Mouse (Mus musculus) layer of hippocampus, adult 18-20 months (tissue): ENCODE measurements around the gene Yif1a. TPM values are rescaled to one million over a fixed set of nuclear protein-coding genes. Genes with fewer than 3 reads are reported as not detected.
A peak's percentile ranks its signal among the peaks of the same experiment; 100 is the strongest.

Experiments used
- DNase-seq, 2 experiments: peaks; one replicate each; pipeline ENCODE4 v3.0.0; 2022; ENCODE audit warnings: low spot score in 2 of 2
- total RNA-seq, 2 experiments: library from RNA; stranded (reverse); gene quantifications; 2 replicates each; pipeline ENCODE4 v1.2.3; 2021

Yif1a gene
- total RNA-seq, 2 experiments from 2014 or later = 21.6 to 24.0 TPM

- no peak for DNase-seq
These were observed 29.3 kb upstream of the Yif1a start for GRCm38 (mm10) chr19:5058801-5059771.

GRCm38 (mm10) chr19:5060365-5061330 lies 27.7 kb upstream of the Yif1a start:
- no peak for DNase-seq

DNA sequence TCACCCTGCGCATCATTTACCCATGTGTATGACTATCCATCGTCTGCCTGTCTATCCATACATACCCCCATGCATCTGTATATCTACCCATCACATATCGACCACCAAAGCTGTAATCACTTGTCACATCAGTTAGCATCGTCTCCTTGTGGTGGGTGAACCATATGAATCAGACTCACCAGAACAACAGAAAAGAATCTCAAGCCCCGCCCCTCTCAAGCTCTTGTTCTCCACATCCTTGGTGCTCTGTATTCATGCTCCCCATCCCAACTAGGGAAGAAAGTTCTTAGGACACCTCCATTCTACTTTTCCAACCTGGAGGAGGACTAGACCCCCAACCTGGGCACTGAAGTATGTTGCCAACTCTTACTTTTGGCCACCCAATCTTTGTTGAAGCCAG lies 26.3 kb upstream of the Yif1a start:
- DNase-seq = no peak

- no peak for DNase-seq
These were observed 25.9 kb upstream of the Yif1a start for GRCm38 (mm10) chr19:5062446-5062845.

DNA sequence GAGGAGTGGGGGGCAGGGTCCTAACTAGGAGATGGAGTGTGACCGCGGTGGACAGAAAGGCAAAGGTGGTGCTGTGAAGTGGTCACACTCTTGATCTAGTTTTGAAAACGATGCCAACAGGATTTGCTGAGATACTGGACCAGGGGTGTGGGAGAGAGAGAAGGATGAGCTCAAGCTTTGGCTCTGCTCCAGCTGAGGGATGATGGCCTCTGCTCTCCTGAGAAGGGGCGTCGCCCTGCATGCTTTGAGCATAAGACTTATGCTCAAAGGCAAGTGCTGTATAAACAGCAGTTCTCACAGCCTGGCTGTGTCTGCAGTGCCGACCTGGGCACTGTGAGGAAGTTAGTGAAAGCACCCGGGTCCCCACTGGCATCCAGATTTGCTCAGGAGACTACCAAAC lies 23.2 kb upstream of the Yif1a start:
- no peak for DNase-seq

DNA sequence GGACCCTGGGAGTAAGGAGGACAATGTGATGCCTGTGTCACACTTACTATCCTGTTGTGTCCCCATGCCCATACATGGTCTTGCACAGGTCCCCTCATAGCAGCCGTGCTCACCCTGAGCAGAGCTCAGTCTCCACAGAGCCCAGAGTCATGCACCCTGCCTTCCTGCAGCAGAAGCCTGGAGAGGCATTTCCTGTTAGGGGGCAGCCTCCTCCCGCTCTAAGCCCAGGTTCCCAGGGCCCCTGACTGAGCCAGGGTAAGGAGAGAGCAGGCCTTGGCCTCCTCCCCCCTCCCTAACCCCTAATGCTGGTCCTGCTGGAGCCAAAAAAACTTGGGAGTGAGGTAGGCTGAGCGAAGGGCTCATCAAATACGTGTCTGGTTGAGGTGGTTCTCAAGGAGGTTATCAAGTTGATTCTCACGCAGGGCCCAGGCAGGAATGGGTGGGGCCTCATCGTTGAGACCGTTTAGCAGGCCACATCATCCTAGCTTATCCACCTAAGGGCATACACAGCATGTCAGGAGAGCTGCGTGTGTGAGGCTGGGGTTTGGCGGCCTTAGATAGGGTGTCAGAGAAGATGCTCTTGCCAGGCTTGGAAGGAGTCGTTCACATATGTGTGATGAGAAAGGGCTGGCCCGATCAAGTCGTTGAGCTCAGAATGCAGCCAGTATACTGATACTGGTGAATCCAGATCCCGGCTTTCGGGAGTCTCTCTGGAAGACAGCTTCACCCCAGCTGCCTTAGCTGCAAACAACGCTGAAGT lies 21.1 kb upstream of the Yif1a start:
- DNase-seq = no peak

GRCm38 (mm10) chr19:5067867-5068569 lies 20.3 kb upstream of the Yif1a start, which contains the start of gene Cd248:
Gene Cd248, plus strand, starts transcription at chr19:5068078.
- DNase-seq = no peak

DNA sequence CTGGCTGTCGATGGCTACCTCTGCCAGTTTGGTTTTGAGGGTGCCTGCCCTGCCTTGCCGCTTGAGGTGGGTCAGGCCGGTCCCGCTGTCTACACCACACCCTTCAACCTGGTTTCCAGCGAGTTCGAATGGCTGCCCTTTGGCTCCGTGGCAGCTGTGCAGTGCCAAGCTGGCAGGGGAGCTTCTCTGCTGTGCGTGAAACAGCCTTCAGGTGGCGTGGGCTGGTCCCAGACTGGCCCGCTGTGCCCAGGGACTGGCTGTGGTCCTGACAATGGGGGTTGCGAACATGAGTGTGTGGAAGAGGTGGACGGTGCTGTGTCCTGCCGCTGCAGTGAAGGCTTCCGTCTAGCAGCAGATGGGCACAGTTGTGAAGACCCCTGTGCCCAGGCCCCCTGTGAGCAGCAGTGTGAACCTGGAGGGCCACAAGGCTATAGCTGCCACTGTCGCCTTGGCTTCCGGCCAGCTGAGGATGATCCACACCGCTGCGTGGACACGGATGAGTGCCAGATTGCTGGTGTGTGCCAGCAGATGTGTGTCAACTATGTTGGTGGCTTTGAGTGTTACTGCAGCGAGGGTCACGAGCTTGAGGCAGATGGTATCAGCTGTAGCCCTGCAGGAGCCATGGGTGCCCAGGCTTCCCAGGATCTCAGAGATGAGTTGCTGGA lies 19.6 kb upstream of the Yif1a start:
- DNase-seq = no peak

GRCm38 (mm10) chr19:5069486-5069885 lies 18.9 kb upstream of the Yif1a start:
- DNase-seq = no peak

DNA sequence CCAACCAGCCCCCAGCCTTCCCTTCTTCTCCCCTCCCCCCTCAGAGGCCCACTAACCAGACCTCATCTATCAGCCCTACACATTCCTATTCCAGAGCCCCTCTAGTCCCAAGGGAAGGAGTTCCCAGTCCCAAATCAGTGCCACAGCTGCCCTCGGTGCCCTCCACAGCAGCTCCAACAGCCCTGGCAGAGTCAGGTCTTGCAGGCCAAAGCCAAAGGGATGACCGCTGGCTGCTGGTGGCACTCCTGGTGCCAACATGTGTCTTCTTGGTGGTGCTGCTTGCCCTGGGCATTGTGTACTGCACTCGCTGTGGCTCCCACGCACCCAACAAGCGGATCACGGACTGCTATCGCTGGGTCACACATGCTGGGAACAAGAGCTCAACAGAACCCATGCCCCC lies 18.4 kb upstream of the Yif1a start:
- no peak for DNase-seq

GRCm38 (mm10) chr19:5071077-5071476 lies 17.3 kb upstream of the Yif1a start:
- DNase-seq = no peak

- peak in 1 of 2 experiments; percentile 48 for DNase-seq
These were observed 16.6 kb upstream of the Yif1a start for GRCm38 (mm10) chr19:5071545-5072369.

DNA sequence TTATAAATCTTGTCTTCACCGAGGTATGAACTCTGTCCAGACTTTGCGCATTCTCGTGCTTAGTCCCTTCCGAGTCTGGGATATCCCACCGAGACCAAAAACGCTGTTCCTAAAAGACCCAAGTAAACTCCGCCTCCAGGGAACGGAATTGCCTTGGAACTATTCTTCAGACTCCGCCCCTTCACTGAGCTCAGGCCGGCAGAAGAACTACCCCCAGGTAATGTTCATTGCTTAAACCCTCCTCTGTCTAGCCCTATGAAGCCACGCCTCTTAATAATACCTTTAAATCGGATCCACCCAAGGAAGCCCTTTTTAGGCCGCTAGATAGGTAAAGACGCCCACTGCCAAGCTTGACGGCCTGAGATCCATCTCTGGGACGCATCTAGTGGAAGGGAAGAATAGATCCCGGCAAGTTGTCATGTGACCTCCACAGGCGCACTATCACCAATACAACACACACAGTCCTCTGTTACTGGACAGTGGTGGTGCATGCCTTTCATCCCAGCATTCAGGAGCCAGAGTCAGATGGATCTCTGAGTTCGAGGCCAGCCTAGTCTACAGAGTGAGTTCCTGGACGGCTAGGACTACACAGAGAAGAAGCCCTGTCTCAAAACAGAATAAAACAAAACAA lies 15.8 kb upstream of the Yif1a start:
- peak in 1 of 2 experiments; percentile 6 for DNase-seq

GRCm38 (mm10) chr19:5073028-5073427 lies 15.3 kb upstream of the Yif1a start:
- peak in 1 of 2 experiments; percentile 59 for DNase-seq

- no peak for DNase-seq
These were observed 14.8 kb upstream of the Yif1a start for GRCm38 (mm10) chr19:5073518-5073917.

GRCm38 (mm10) chr19:5079279-5079678 lies 9.1 kb upstream of the Yif1a start:
- no peak for DNase-seq

DNA sequence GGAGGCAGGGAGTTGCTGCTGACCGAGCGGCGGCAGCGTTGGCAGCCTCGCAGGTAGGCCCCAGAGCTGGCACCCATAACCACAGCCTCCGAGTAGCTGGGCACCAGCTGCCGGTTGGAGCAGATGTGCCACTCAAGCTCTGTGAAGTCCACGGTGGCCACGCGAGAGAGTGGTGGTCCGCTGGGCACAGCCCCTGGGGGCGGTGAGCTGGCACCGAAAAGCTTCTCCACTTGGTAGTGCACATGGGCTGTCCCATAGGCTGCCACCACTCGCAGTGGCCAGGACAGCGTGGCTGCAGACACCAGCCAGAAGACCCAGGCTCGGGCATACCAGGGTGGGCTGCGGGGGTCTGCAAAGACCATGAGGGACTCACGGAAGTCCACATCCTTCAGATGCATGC lies 6.3 kb upstream of the Yif1a start:
- no peak for DNase-seq

DNA sequence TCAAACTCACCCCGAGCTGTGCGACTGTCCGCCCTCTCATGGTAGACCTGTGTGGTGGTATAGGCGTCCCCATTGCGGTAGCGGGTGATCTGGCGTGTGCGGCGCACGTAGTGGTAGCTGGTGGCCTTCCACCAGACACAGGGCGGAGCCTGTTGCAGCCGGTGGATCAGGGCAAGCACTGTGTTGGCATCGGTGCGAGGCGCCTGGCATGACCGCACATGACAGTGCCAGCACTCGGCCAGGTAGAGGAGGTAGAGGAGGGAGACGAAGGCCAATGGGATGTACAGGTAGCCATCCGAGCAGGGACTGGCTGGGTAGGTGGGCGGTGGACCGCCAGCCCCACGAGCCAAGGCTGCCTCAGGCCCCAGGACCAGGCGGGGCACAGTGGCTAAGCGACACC lies 5.7 kb upstream of the Yif1a start:
- no peak for DNase-seq
